In the genomic region with DNA sequence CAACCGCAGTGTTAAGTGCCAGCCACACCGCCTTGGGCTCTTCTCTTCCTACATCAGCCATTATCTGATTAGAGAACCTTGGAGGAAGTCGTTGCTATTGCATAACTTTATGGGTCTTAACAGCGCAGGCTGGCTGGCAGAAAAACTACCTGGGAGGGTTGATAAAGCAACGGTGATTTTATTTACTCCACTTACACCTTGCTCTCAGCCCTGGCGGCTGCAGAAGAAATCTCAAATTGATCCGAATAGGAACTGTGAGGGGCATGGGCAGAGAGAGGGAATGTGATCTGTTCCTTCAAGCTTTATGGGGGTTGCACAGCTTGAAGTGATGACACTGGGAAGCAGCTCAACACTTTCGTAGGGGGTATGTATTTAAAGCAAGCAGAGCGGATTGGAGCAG, we compare ENCODE assay signal across 9 mouse cellular contexts.
DNase-seq lines count a peak whose midpoint lies in the region; ATAC-seq and TF ChIP-seq lines count a peak whose summit lies in the region.
"Had no signal": no experiment of that assay in that cellular context is flagged by ENCODE, and none has a peak within 500 bp of the region (broad histone marks: within the 10 kb centered on the region; RNA-seq: fewer than 3 reads in every experiment).

No protein-coding gene starts in this region.

- no peak overlapping the region; the same call in 1 of the 2 replicates for H3K4me2 ChIP-seq in embryonic facial prominence, embryonic 12.5 days (replicated peaks)
- peak overlapping the region; percentile 1; the same call in 1 of the 2 replicates for H3K4me2 ChIP-seq in midbrain, embryonic 16.5 days (ENCODE audit: low read length)
- H3K4me2 ChIP-seq in stomach, postnatal 0 days (replicated peaks; ENCODE audit: low read depth), result peak overlapping the region; percentile 48

- H3K4me1 ChIP-seq in embryonic facial prominence, embryonic 12.5 days, result peaks cover 43% of the 10 kb centered on the region
- H3K4me1 ChIP-seq in embryonic facial prominence, embryonic 10.5 days, result peaks cover 75% of the 10 kb centered on the region
- H3K4me1 ChIP-seq in midbrain, embryonic 16.5 days (ENCODE audit: control insufficient read depth, insufficient read depth, low read length), result peaks cover 25% of the 10 kb centered on the region
- peaks cover 70% of the 10 kb centered on the region for H3K4me1 ChIP-seq in midbrain, embryonic 10.5 days
- H3K4me1 ChIP-seq in stomach, postnatal 0 days (replicated peaks; ENCODE audit: control insufficient read depth, insufficient read depth), result no peaks in the 10 kb centered on the region

- no peak for ATAC-seq in embryonic facial prominence, embryonic 12.5 days (ENCODE audit: insufficient number of reproducible peaks, insufficient read depth, low FRiP score, low TSS enrichment)
- ATAC-seq in midbrain, embryonic 16.5 days, result no peak
- peak; percentile 54; the same call in 1 of the 2 replicates for ATAC-seq in stomach, postnatal 0 days (ENCODE audit: low FRiP score, low TSS enrichment)

- no peak for TF ChIP-seq EP300 in stomach, postnatal 0 days (optimal IDR thresholded peaks at IDR 0.05)

- no peak overlapping the region for H3K9ac ChIP-seq in embryonic facial prominence, embryonic 12.5 days
- no peak overlapping the region for H3K9ac ChIP-seq in midbrain, embryonic 16.5 days (ENCODE audit: low read depth, low read length)
- H3K9ac ChIP-seq in stomach, postnatal 0 days (ENCODE audit: low read length), result peak overlapping the region; percentile 23; the same call in 1 of the 2 replicates

- H3K9me3 ChIP-seq in embryonic facial prominence, embryonic 12.5 days, result no peaks in the 10 kb centered on the region
- H3K9me3 ChIP-seq in embryonic facial prominence, embryonic 10.5 days, result no peaks in the 10 kb centered on the region
- H3K9me3 ChIP-seq in midbrain, embryonic 16.5 days (replicated peaks; ENCODE audit: control insufficient read depth, low read length, poor library complexity, severe bottlenecking), result no peaks in the 10 kb centered on the region
- no peaks in the 10 kb centered on the region for H3K9me3 ChIP-seq in midbrain, embryonic 10.5 days (replicated peaks)
- H3K9me3 ChIP-seq in stomach, postnatal 0 days (ENCODE audit: control insufficient read depth, low read length), result no peaks in the 10 kb centered on the region

- TF ChIP-seq CTCF in stomach, postnatal 0 days (IDR thresholded peaks at IDR 0.05; ENCODE audit: low read depth), result no peak

- no peaks in the 10 kb centered on the region for H3K36me3 ChIP-seq in embryonic facial prominence, embryonic 12.5 days
- no peaks in the 10 kb centered on the region for H3K36me3 ChIP-seq in embryonic facial prominence, embryonic 10.5 days (replicated peaks)
- H3K36me3 ChIP-seq in midbrain, embryonic 16.5 days (ENCODE audit: control insufficient read depth, insufficient read depth, low read length), result no peaks in the 10 kb centered on the region
- no peaks in the 10 kb centered on the region for H3K36me3 ChIP-seq in midbrain, embryonic 10.5 days
- no peaks in the 10 kb centered on the region for H3K36me3 ChIP-seq in stomach, postnatal 0 days (ENCODE audit: control insufficient read depth, insufficient read depth, low read length)

- 0 out of 2 replicates have a peak overlapping the region, but pooled peaks have one; percentile 37 for H3K27ac ChIP-seq in embryonic facial prominence, embryonic 12.5 days
- no peak overlapping the region for H3K27ac ChIP-seq in embryonic facial prominence, embryonic 10.5 days (replicated peaks)
- H3K27ac ChIP-seq in midbrain, embryonic 16.5 days (ENCODE audit: low read length), result no peak overlapping the region
- H3K27ac ChIP-seq in midbrain, embryonic 10.5 days (replicated peaks), result no peak overlapping the region
- H3K27ac ChIP-seq in stomach, postnatal 0 days (replicated peaks), result peak overlapping the region; percentile 84

- DNase-seq in embryonic facial prominence, embryonic 10.5 days (ENCODE audit: low spot score), result no peak
- DNase-seq in midbrain, embryonic 10.5 days (ENCODE audit: low spot score), result no peak
- DNase-seq in liver, result peak; percentile 21
- peak; percentile 19 for DNase-seq in stomach, postnatal 0 days (ENCODE audit: low spot score)
- DNase-seq in urinary bladder, postnatal 25 days (ENCODE audit: low spot score), result no peak
- no peak for DNase-seq in kidney, adult 8-10 months

- 23% methylated on average over 9 of the region's 9 CpGs for WGBS in embryonic facial prominence, embryonic 12.5 days
- WGBS in embryonic facial prominence, embryonic 10.5 days, result 38% methylated on average over 9 of the region's 9 CpGs
- WGBS in midbrain, embryonic 16.5 days, result 47% methylated on average over 9 of the region's 9 CpGs
- WGBS in midbrain, embryonic 10.5 days, result 51% methylated on average over 9 of the region's 9 CpGs
- 15% methylated on average over 9 of the region's 9 CpGs for WGBS in stomach, postnatal 0 days

- no peaks in the 10 kb centered on the region for H3K27me3 ChIP-seq in embryonic facial prominence, embryonic 12.5 days
- peaks cover 8% of the 10 kb centered on the region; the same call in 1 of the 2 replicates for H3K27me3 ChIP-seq in embryonic facial prominence, embryonic 10.5 days (replicated peaks; ENCODE audit: low read depth, poor library complexity, severe bottlenecking)
- H3K27me3 ChIP-seq in midbrain, embryonic 16.5 days (ENCODE audit: control insufficient read depth, insufficient read depth, low read depth, low read length), result 0 out of 2 replicates have a peak, but pooled peaks cover 3% of the 10 kb centered on the region
- peaks cover 18% of the 10 kb centered on the region for H3K27me3 ChIP-seq in midbrain, embryonic 10.5 days (ENCODE audit: low read depth, poor library complexity, severe bottlenecking)
- no peaks in the 10 kb centered on the region for H3K27me3 ChIP-seq in stomach, postnatal 0 days (ENCODE audit: control insufficient read depth, insufficient read depth, low read length)
- H3K27me3 ChIP-seq: CH12.LX had no signal

- H3K4me3 ChIP-seq in embryonic facial prominence, embryonic 12.5 days, result no peak overlapping the region
- H3K4me3 ChIP-seq in embryonic facial prominence, embryonic 10.5 days, result no peak overlapping the region
- H3K4me3 ChIP-seq in midbrain, embryonic 16.5 days (ENCODE audit: low read depth, low read length), result no peak overlapping the region
- H3K4me3 ChIP-seq in midbrain, embryonic 10.5 days, result no peak overlapping the region
- peak overlapping the region; percentile 18 for H3K4me3 ChIP-seq in stomach, postnatal 0 days (ENCODE audit: low read depth, low read length)

Comparison
In these comparisons a context has a peak if more than half of its experiments do, and no peak if none do; other contexts are left out.
1. H3K27ac ChIP-seq: peak in embryonic facial prominence, embryonic 12.5 days (single experiment) and stomach, postnatal 0 days (single experiment); none in embryonic facial prominence, embryonic 10.5 days (single experiment), midbrain, embryonic 16.5 days (single experiment) and midbrain, embryonic 10.5 days (single experiment).
2. DNase-seq: peak in liver (single experiment) and stomach, postnatal 0 days (single experiment); none in embryonic facial prominence, embryonic 10.5 days (single experiment), midbrain, embryonic 10.5 days (single experiment), urinary bladder, postnatal 25 days (single experiment) and kidney, adult 8-10 months (0 of 2).